ENCODE assay signal across 19 mouse cellular contexts in genomic region chr11:46912656-46913237, GRCm38 (mm10).
DNase-seq lines count a peak whose midpoint lies in the region; TF ChIP-seq lines count a peak whose summit lies in the region.
"Had no signal": no experiment of that assay in that cellular context is flagged by ENCODE, and none has a peak within 500 bp of the region (broad histone marks: within the 10 kb centered on the region; RNA-seq: fewer than 3 reads in every experiment).

No protein-coding gene starts in this region.

- H3K27ac ChIP-seq in thymus, adult 2 months (ENCODE audit: control insufficient read depth, insufficient read depth, low read length): no peak overlapping the region
- H3K27ac ChIP-seq: embryonic facial prominence, embryonic 12.5 days; heart, embryonic 15.5 days; hindbrain, embryonic 14.5 days; intestine, embryonic 15.5 days had no signal

- no peaks in the 10 kb centered on the region for H3K4me1 ChIP-seq in thymus, adult 2 months (replicated peaks; ENCODE audit: control insufficient read depth, insufficient read depth, low read length)
- H3K4me1 ChIP-seq: embryonic facial prominence, embryonic 12.5 days; heart, embryonic 15.5 days; intestine, embryonic 15.5 days had no signal

- DNase-seq in frontal cortex, postnatal 36 days (ENCODE audit: low spot score in 2 of 2): peak; percentile 2 to 8
- DNase-seq in frontal cortex, postnatal 10 days (ENCODE audit: low spot score in 2 of 2): no peak
- DNase-seq in right cerebral cortex, adult 18-20 months: peak; percentile 20
- DNase-seq in right cerebral cortex, adult 2 months (ENCODE audit: low spot score in 2 of 2): no peak
- peak; percentile 3 for DNase-seq in layer of hippocampus, adult 9-10 months (ENCODE audit: low spot score)
- DNase-seq in thymus, adult 2 months: no peak
- DNase-seq in T-cell, adult 2 months (ENCODE audit: low spot score): no peak
- DNase-seq: adrenal gland, adult 8-10 months; adrenal gland, postnatal 36 days; cerebellum, adult 11-12 months; cerebellum, adult 9-10 months; cerebellum, postnatal 25 days; gastrocnemius, postnatal 36 days; heart, adult 11 months; heart, postnatal 14 days had no signal

- H3K27me3 ChIP-seq in thymus, adult 2 months (ENCODE audit: control insufficient read depth, insufficient read depth, low read length): no peaks in the 10 kb centered on the region
- H3K27me3 ChIP-seq: embryonic facial prominence, embryonic 12.5 days; heart, embryonic 15.5 days; intestine, embryonic 15.5 days had no signal

- TF ChIP-seq CTCF in thymus, adult 2 months (IDR thresholded peaks at IDR 0.05; ENCODE audit: borderline replicate concordance, control insufficient read depth, extremely low read depth, insufficient read depth, low read length, poor library complexity): no peak

- no peaks in the 10 kb centered on the region for H3K36me3 ChIP-seq in thymus, adult 2 months (ENCODE audit: control insufficient read depth, insufficient read depth, low read length)
- H3K36me3 ChIP-seq: embryonic facial prominence, embryonic 12.5 days; heart, embryonic 15.5 days; intestine, embryonic 15.5 days had no signal

- WGBS in thymus, adult 2 months: 93% methylated on average over 5 of the region's 5 CpGs

- H3K4me3 ChIP-seq in thymus, adult 2 months (ENCODE audit: control insufficient read depth, insufficient read depth, low read length): no peak overlapping the region
- H3K4me3 ChIP-seq: embryonic facial prominence, embryonic 12.5 days; heart, embryonic 15.5 days; intestine, embryonic 15.5 days had no signal

- TF ChIP-seq POLR2A in thymus, adult 2 months (IDR thresholded peaks at IDR 0.05; ENCODE audit: control insufficient read depth, extremely low read depth, insufficient read depth, low read length, poor library complexity): no peak

Comparison
In these comparisons a context has a peak if more than half of its experiments do, and no peak if none do; other contexts are left out.
1. DNase-seq: peak in frontal cortex, postnatal 36 days (2 of 2), right cerebral cortex, adult 18-20 months (single experiment) and layer of hippocampus, adult 9-10 months (single experiment); none in frontal cortex, postnatal 10 days (0 of 2), right cerebral cortex, adult 2 months (0 of 2), thymus, adult 2 months (single experiment) and T-cell, adult 2 months (single experiment).